Mouse (Mus musculus) c-Kit-positive CD71-positive TER-119-negative erythroid progenitor cells, embryonic 14.5 days (primary cell): ENCODE measurements at regions not wholly inside any gene's neighbourhood (a gene's known extent, or its start where the extent isn't known, plus 50 kb on each side); places are given as distances from the start of the nearest gene placed in this dataset.
A peak's percentile ranks its signal among the peaks of the same experiment; 100 is the strongest.

Experiments
- DNase-seq: peaks from one replicate; pipeline ENCODE4 v3.0.0-alpha.2; 2013; ENCODE audit warnings: low read depth

- peak; percentile 0 for DNase-seq
These were observed 845.4 kb downstream of the Pcdh18 start for GRCm38 (mm10) chr3:48911758-48912157.

- no peak for DNase-seq
These were observed 866.7 kb downstream of the Pcdh18 start for GRCm38 (mm10) chr3:48890403-48890802.

GRCm38 (mm10) chr3:48887885-48888284 lies 869.2 kb downstream of the Pcdh18 start:
- DNase-seq: no peak

GRCm38 (mm10) chr3:48869527-48869926 lies 887.6 kb downstream of the Pcdh18 start:
- no peak for DNase-seq

GRCm38 (mm10) chr3:48846049-48846653 lies 911.0 kb downstream of the Pcdh18 start:
- DNase-seq: peak; percentile 20

GRCm38 (mm10) chr3:48840692-48841091 lies 916.4 kb downstream of the Pcdh18 start:
- no peak for DNase-seq

- no peak for DNase-seq
These were observed 933.8 kb downstream of the Pcdh18 start for GRCm38 (mm10) chr3:48823360-48823759.

GRCm38 (mm10) chr3:48804398-48804797 lies 952.7 kb downstream of the Pcdh18 start:
- no peak for DNase-seq

GRCm38 (mm10) chr3:48771709-48772108 lies 985.4 kb downstream of the Pcdh18 start:
- DNase-seq: no peak
